Mouse (Mus musculus): ENCODE results near the gene Jak1. TPM values are rescaled to one million over a fixed set of nuclear protein-coding genes. Genes with fewer than 3 reads are reported as not detected.

The Jak1 gene
- polyA plus RNA-seq, 1 experiment from 2014 or later, result 85.2 TPM

DNA sequence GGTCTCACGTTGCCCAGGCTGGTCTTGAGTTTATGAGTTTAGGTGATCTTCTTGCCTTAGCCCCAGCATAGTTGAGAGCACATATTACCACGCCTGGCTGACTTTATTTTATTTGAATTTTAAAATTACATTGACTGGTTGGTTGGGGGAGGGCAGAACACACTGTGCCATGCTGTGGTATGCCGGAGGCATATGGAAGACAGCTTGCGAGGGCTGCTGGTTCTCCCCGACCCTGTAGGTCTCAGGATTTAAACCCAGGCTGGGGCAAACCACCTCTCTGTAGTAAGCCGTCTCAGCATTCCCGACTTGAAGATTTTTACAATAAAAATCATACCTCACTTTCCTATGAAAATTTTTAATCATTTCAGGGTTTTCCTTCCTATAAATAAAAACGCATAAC is 130.1 kb downstream of the Jak1 start:
- H3K4me2 ChIP-seq, result no peak overlapping the region
- WGBS, result 70% methylated on average over 8 of the region's 8 CpGs
- H3K36me3 ChIP-seq, result no peaks in the 10 kb centered on the region
- H3K9me3 ChIP-seq (replicated peaks), result no peaks in the 10 kb centered on the region
- H3K27ac ChIP-seq (replicated peaks), result no peak overlapping the region
- no peak overlapping the region for H3K9ac ChIP-seq (replicated peaks)
- no peaks in the 10 kb centered on the region for H3K27me3 ChIP-seq (replicated peaks)
- H3K4me1 ChIP-seq, result no peaks in the 10 kb centered on the region
- no peak for ATAC-seq (ENCODE audit: low FRiP score)
- no peak overlapping the region for H3K4me3 ChIP-seq (replicated peaks)

DNA sequence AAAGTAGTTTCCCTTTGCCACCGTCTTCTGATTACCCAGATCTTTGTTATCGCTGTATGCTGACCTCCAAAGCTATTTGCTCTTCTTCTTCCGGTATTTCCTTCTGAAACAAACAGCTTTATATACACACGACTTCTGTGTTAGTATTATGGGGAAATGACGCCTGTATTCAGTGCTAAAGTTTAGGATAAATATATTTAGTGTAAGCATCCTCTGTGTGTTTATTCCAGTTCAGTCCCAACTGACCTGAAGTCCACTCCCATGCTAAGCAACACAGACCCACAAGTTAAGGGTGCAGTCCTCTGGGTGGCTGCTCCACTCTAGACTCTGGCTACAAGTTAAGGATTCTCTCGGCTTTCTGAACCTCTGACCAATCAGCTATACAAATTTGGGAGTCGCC is 144.1 kb downstream of the Jak1 start:
- Histone ChIP-seq H3K36me3 (no peaks in the 10 kb centered on the region), H3K9me3 (replicated peaks) (no peaks in the 10 kb centered on the region), H3K4me1 (no peaks in the 10 kb centered on the region), H3K9ac (replicated peaks) (no peak overlapping the region), H3K4me2 (no peak overlapping the region), H3K27ac (replicated peaks) (no peak overlapping the region), H3K4me3 (replicated peaks) (no peak overlapping the region), H3K27me3 (replicated peaks) (no peaks in the 10 kb centered on the region)
- ATAC-seq (ENCODE audit: low FRiP score), result no peak
- 88% methylated on average over 7 of the region's 7 CpGs for WGBS

DNA sequence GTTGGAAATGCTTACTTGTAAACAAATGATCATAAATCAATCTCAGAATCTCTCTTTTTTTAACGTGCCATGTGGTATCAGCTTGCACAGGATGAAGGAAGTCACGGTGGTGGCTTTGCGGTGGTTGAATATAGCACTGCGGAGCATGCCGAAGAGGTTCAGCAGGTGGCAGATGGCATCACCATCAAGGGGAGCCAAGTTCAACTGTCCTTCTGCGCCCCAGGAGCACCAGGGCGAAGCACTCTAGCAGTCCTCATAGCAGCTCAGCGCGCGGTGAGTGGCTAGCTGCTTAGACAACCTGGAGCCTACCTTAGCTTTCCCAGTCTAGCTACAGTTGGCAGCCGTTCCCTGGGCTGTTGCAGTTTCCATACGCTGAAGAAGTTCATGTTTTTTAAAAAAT is 158.0 kb downstream of the Jak1 start:
- Histone ChIP-seq H3K9me3 (replicated peaks) (peaks cover 9% of the 10 kb centered on the region), H3K36me3 (peaks cover 22% of the 10 kb centered on the region), H3K27me3 (replicated peaks) (no peaks in the 10 kb centered on the region), H3K4me2 (no peak overlapping the region), H3K9ac (replicated peaks) (no peak overlapping the region), H3K4me1 (no peaks in the 10 kb centered on the region), H3K4me3 (replicated peaks) (no peak overlapping the region), H3K27ac (replicated peaks) (no peak overlapping the region)
- 92% methylated on average over 12 of the region's 12 CpGs for WGBS
- ATAC-seq (ENCODE audit: low FRiP score), result no peak

Other genes with a start within 250 kb of the Jak1 start
- not detected in 2 replicates for gene Gm10577, start 244.6 kb downstream of the Jak1 start, polyA plus RNA-seq (2015; fragmentation: Nextera tagmentation; extraction: Ambion mirVana)
- 4.9 and 6.7 TPM in 2 replicates for gene Raver2, start 196.3 kb downstream of the Jak1 start, polyA plus RNA-seq (2015; fragmentation: Nextera tagmentation; extraction: Ambion mirVana)
- 7.4 and 7.8 TPM in 2 replicates for gene Ak4, start 154.0 kb upstream of the Jak1 start, polyA plus RNA-seq (2015; fragmentation: Nextera tagmentation; extraction: Ambion mirVana)
- 51.7 and 57.4 TPM in 2 replicates for gene Dnajc6, start 231.4 kb upstream of the Jak1 start, polyA plus RNA-seq (2015; fragmentation: Nextera tagmentation; extraction: Ambion mirVana)

Measured in neural tube, embryonic 15.5 days (tissue).